Mouse (Mus musculus) brain, embryonic 18.5 days (tissue): ENCODE measurements around the gene Oprd1.
A peak's percentile ranks its signal among the peaks of the same experiment; 100 is the strongest.

Source experiments
- DNase-seq: peaks from one replicate; pipeline ENCODE4 v3.0.0-alpha.2; 2012; ENCODE audit warnings: low read depth, low spot score

Gene Oprd1

DNA sequence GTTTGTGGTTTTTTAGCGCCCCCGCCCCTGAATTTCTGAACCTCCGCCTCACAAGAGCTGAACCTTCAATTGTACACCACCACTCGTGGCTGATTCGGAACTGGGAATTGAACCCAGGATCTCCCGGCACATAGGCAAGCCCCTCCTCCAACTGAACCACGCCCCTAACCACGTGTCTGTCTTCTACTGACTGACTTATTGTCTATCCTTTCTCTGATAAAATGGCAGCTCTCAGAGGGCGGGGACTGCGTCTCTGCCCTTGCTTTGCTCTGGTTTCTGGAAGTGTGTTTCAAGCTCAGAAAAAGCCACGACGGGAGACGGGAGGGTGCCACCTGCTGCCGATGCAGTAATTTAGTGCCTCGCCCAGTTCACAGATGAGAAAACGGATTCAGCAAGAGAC lies 10.4 kb downstream of the Oprd1 start:
- DNase-seq: no peak

DNA sequence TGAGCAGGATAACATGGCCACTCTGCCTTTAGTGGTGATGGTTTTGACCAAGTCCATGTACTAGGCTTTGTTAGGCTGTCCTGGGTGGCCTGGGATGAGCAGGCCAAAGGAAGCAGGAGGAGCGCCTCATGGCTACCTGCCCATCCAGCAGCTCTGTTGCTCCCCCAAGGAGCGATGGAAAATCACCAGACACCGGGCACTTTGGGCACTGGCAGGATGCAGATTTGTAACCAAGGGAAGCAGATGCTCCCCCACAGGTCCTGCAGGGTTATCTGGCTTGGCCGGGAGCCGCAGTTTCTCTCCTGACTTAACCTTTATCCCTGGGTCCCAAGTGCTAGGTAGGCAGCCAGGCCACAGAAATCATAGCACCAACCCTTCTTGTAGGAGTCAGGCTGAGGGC lies 10.9 kb downstream of the Oprd1 start:
- DNase-seq: no peak

DNA sequence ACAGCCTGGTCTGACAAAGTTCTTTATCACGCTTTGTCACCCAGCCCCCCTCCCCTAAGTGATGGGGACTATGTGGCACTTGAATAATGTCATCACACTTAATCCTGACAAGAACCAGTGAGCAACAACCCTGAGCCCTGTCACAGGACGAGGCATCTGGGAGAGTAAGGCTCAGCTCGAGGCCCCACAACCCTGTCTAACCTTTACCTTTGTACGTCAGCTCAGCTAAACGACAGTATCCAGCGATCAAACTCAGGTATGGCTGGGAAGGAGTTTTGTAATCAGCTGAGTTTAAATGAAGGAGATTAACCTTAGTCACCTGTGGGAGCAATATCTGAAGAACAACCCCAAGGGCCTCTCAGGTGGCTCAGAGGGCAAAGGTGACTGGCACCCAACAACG lies 12.0 kb downstream of the Oprd1 start:
- DNase-seq: no peak

DNA sequence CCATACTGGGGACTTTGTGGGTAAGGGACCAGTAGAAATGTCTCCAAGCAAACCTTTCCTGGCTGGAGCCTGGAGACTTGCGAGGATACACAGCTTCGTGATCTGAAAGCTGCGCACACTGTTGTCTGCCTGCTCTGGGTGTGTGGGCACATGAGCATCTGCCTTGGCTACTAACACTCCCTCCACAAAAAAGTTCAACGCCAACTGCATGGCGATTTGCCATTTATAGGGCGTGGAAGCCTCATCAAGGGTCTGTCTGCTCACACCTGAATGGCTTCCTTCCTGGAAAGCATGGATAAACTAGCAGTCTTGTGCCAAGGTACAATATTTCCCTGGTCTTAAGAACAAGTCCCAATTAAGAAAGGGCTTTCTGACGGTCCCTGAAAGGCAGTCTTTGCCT lies 12.5 kb downstream of the Oprd1 start:
- DNase-seq: no peak

DNA sequence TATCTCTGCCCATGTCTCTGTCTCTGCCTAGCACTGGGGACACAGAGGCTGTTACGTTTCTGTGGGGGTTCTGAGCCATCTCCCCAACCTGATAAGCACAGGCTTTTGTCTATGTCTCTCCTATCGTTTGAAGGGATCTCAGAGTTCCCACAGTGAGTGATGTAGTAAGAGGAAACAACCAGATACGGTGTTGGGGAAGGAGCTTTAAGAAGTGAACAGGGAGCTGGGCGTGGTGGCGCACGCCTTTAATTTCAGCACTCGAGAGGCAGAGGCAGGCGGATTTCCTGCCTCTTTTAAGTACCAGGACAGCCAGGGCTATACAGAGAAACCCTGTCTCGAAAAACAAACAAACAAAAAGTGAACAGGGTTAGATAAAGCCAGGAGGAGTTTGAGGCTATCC lies 13.2 kb downstream of the Oprd1 start:
- no peak for DNase-seq

DNA sequence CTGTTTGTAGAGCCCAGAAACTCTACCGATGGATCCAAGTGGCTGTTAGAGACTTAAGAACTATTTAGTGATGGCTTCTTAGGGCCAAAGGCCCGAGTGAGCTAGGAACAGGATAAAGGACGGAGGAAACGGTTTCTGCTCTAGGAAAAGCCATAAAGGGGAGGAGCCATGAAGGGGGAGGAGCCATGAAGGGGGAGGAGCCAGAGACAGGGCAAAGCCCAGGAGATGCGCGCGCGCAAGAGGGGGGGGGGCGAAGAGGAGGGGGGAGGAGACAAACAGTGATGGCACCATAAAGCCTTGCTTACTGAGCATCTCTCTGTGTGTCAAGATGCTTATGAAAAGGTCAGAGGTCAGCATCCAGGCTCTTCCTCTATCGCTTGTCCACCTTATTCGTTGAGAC lies 13.6 kb downstream of the Oprd1 start:
- no peak for DNase-seq

DNA sequence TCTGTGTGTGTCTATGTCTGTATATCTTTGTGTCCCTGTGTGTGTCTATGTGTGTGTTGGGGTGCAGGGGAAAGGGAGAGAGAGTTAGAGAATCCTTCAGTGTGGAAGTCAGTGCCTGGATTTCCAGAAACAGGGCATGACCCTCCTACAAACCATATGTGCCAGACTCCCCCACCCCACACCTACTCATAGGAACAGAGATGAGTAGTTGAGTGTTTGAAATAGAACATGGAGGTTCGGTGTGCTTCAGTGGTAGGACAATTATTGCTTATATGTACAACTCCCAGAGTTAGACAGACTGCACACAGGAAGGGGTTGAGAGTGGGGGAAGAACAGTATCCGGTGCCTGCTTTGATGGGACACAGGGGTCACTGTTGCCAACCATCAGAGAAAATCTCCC lies 14.2 kb downstream of the Oprd1 start:
- DNase-seq: no peak

DNA sequence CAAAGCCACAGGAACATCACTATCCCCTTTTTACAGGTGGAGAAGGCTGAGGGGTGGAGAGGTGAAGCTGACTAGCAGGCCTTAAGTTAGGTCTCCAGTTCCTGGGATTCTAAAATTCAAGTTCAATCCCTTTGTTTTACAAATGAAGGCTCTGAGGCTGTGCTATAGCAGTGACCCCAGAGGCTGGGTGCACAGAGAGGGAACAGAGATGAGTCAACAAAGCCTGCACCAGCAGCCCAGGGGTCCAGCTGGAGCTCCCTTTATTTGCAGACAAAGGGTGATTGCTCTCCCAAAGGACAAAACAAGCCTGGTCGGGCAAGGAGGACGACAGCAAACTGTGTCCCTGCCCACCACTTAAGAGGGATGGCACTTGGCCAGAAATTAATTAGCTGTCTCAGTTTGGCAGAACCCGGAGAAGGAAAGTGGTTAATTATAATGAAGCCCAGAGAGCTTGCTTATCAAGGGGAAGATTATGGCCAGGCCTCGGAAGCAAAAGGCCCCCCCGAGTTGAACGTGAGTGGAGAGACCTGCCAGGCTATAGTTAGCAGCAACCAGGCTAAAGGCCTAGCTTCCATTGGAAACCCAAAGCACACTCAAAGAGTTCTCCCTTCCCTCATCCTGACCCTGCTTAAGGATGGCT lies 15.2 kb downstream of the Oprd1 start:
- DNase-seq: peak; percentile 40

DNA sequence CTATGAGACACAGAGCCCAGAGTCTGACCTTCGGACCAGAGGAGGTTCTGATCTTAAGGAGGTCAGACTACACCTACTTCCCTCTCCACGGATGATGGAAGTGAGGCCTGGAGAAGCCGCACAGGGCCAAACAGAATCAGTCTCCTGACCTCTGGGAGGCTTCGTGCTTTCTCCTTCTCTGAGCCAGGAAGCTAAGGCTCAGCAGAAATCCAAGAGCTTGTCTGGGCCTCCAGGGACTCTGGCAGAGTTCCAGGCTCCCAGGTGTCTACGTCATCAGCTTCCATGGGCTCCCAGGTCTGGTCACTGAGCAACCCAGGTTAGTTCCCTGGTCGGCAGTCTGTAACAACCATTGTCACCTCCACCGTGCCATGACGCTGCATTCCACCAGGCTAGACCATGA lies 17.2 kb downstream of the Oprd1 start:
- no peak for DNase-seq

DNA sequence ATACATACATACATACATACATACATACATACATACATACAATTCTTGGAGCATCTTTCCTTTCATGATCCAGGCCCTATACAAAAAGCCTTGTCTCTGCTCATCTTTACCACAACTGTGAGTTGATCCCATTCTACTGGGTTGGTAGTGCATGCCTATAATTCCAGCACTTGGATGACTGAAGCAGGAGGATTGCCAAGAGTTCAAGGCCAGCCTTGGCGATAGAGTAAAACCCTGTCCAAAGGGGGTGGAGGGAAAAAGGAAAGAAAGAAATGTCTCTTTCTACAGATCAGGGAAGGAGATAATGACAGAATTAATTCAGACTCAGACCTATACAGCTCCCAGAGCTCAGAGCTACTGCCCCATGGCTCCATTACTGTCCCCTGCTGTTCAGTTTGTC lies 21.1 kb downstream of the Oprd1 start:
- DNase-seq: no peak

DNA sequence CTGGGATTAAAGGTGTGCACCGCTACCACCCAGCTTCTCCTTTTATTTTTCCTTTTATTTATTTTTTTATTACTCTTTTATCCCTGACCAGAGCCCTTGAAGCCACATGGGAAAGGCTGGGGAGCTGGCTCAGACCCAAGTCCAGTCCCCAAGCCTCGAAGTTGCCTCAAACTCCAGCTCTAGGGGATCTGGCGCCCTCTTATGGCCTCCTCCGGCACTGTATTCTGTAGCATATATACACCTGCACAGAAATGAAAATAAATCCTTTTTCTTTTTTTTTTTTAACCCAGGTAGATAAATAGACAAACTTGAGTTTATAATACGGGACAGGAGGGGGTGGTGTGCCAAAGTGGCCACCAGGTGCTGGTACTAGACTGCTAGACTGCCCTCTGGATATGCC lies 22.6 kb downstream of the Oprd1 start:
- no peak for DNase-seq

DNA sequence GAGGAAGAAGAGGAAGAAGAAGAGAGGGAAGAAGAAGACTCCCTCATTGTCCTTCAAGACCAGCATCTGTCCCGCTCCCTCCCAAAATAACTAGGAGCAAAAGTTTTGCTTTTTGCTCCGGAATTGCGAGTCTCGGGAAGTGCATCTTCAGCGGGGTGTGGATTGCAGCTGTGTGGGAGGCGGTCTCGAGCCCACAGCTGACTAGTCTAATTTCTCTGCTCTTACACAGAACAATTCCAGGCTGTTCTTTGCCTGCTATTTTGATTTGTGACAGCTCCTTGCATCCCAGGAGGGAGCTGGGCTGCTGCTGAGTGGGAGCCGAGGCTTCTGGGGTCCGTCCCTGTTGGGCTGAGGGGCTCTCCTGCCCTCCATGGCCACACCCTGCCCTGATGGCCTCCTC lies 24.7 kb downstream of the Oprd1 start:
- no peak for DNase-seq

DNA sequence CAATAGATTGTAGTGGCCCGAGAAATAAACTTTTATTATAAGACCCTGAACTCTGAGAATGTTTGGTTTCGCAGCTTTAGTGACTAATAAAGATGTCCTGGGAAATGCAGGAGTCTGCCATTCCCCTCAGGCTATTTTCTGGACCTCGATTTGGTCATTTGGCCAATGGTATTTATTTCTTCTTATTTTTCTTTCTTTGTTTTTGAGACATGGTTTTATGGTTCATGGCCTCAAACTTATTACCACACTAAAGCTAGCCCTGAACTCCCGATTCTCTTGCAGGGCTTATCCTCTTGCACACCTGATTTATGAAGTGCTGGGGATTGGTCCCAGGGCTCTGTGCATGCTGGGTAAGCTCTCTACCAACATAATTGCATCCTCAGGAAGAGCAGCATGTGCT lies 28.0 kb downstream of the Oprd1 start:
- DNase-seq: no peak

DNA sequence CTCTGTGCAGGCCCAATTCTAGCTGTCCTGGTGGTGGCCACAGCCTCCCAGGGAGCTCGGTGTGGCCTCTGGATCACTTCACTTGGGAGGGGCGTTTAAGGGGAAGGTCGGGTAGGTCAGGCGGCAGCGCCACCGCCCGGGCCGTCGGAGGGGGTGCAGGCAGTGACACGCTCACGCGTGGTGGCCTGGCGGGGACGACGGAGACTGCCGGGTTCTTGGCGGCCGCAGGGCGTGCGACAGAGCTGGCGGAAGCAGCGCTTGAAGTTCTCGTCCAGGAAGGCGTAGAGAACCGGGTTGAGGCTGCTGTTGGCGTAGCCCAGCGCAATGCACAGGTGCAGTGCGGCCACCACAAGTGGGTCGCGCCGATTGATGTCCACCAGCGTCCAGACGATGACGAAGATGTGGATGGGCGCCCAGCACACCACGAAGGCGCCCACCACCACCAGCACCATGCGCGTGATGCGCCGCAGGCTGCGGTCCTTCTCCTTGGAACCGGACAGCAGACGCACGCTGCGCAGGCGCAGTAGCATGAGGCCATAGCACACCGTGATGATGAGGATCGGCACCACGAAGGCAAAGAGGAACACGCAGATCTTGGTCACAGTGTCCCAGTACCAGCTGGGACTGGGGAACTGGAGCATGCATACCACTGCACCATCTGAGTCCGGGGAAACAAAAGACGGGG lies 30.7 kb downstream of the Oprd1 start:
- DNase-seq: no peak

DNA sequence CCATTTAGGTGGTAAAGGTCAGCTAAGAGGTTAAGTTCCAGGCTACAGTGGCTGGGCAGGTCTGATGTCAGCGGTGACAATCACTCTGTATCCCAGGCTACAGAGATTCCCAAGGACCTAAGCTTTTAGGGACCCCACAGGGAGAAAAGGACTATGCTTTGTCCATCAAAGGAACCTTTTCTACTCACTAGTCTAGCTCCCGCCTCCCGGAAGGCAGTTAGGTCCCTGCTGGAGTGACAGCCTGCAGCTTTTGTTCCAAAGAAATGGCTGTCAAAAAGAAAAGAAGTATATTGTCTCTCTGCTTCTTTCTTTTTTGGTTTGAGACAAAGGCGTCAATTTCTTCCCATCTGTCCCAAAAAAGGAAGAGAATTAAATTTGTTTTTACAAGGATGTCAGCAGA lies 33.1 kb downstream of the Oprd1 start:
- peak; percentile 24 for DNase-seq

DNA sequence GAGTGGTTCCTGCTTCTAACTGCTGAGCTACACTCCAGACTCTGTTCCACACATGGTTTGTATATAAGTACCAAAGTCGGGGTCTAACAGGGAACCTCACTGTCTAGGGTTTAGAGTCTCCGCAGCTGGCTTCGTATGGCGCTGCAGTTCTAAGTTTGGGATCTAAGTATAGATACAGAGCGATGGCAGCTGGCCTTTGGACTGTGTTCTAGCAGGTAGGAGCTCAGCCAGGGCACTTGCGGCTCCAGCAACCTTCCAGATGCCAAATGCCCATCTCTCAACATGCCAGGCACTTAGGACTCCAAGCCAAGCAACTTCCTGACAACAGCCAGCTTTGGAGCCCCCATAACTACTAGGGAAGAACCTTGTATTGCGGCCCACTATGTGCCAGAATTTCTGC lies 36.1 kb downstream of the Oprd1 start:
- DNase-seq: no peak

DNA sequence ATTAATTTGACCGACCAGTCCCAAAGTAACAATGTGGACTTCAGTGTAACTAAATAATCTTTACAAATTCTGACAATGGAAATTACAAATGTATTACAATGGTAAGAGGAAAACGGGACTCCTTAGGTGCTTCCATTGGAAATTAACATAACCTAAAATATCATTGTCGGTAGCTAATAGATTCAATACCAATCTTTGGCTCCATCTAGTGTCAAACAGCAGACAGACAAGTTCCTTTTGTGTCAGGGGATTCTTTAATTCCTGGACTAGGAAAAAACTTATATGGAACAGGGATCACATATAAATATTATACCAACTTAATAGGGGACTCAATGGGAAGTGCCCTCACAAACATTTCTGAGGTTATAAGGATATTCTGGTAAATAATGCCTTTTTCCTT lies 43.1 kb downstream of the Oprd1 start:
- DNase-seq: no peak

DNA sequence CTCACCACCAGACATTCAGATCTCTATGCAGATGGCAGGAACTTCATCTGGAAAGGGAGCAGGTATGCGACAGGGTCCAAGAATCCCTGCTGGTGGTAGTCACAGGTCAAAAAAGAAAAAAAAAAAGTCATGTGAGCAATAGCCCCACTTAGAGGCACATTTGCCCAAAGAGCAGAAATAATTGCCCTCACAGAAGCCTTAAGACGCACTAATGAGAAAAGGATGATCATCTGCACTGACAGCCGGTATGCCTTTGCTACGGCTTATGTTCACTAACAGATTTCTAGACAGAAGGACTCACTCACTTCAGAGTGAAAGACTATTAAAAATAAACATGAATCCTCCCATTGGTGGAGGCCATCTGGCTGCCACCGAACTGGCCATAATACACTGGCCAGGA lies 44.7 kb downstream of the Oprd1 start:
- DNase-seq: no peak

DNA sequence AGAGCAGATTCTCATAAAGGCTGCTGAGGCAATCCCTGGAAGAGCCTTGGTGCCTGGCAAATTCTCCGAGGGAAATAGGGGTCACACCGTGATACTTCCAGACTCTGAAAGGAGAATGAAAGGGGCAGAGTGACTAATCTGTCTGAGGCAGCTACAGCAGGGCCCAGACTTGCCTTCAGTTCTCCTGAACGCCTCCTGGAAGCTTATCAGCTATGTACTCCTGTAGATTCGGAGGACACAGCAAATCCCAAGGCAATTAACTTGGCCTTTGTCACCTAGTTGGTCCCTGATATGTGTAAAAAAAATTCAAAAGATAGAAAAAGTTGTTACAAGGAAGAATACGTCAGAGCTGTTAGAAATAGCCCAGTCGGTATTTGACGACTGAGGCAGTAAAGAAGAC lies 49.2 kb downstream of the Oprd1 start:
- no peak for DNase-seq

DNA sequence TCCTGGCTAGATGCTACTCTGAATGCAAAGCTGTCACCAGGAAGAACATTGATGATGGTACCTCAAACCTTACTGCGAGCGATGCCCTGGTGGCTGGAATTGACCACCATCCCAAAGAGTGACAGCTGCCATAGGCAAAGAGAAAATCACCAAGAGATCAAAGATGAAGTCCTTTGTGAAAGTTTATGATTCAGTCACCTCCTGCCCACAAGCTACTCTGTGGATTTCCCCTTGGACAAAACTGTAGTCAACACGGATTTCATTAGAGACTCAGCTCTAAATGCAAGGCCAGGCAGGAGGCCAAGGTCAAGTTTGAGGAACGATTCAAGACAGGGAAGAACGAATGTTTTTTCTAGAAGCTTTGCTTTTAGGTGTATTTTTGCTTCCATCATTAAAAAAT lies 50.4 kb downstream of the Oprd1 start:
- no peak for DNase-seq

DNA sequence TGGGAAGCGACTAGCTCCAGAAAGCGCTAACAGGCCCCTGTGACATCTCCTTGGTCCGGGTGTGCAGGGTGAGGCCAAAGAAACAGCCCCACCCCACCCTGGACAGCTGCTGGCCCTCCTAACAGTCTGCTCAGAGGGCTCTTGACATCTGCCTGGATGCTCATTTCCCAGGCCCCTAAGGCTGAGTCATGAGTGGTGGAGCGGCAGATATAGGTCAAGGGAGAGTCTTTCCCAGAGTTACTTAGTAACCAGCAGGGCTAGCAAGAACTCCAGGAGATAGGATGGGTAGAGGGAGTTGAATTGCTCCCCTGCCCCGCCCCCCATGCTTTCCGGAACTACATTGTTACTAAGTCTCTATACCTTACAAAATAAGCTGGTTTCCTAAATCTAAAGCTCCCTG lies 51.1 kb downstream of the Oprd1 start:
- no peak for DNase-seq

DNA sequence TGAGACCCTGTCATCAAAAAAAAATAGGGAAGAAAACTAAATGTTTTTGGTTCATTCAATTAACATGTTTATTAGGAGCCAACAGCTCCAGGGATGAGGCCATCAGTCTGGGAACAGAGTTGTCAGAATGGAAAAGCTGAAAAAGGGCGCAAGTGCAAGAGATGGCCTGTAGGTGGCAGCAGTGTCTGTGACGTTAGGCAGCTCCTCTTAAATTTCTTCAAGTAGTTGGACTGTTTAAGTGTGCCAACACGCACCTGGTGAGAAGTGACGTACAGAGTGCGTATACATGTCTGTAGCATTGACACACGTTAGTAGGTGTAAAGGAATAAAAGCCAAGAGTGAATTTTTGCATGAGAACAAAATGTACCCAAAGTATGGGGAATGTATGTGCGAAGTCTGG lies 55.4 kb downstream of the Oprd1 start:
- no peak for DNase-seq

DNA sequence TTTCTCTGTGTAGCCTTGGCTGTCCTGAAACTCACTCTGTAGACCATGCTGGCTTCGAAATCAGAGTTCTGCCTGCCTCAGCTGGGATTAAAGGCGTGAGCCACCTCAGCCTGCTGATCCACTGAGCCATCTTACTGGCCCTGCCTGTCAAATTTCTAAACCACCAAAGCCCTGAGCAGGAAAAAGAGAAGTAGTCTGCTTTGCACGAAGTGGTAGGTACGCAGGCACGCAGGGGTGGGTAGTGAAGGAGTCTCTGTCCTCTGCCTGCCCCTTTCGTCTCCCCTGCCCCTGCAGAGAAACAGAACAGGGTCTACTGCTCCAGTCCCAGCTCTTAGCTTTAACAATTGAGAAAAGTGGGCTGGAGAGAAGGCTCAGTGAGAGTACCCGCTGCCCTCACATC lies 59.2 kb downstream of the Oprd1 start:
- no peak for DNase-seq

DNA sequence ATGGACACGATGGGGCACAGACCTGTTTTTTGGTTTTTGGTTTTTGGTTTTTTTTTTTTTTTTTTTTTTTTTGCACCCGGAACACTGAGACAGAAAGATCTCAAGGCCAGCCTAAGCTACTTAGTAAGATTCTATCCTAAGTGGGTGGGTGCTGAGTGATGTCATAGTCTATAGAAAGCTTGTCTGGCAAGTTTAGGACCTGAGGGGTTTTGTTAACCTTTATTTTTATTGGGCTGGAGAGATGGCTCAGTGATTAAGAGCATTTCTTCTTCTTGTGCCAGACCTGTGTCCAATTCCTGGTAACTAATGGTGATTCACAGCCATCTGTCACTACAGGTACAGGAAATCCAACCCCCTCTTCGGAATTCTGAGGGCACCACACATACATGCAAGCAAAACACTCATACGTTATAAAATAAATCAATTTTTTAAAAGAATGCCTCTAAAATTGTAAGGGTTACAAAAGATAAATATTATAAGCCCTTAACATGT lies 63.7 kb downstream of the Oprd1 start:
- no peak for DNase-seq
